Mouse (Mus musculus) forelimb bud, embryonic 11.5 days (tissue): ENCODE data around the gene Cog5.
A peak's percentile ranks its signal among the peaks of the same experiment; 100 is the strongest.
"Not testable (repeated sequence)": the region's sequence is repeated elsewhere in the genome, so short reads cannot be mapped to it uniquely, and the experiment has no call there.

Experiments used
- DNase-seq: peaks from one replicate; pipeline ENCODE4 v3.0.0-alpha.2; 2012; ENCODE audit warnings: low read depth, low spot score

Cog5 gene

GRCm38 (mm10) chr12:31654197-31654964 lies at the start of gene Cog5, which contains the start of gene Dus4l:
TSS of gene Cog5 (plus strand) at chr12:31654869.
TSS of gene Dus4l (minus strand) at chr12:31654826.
- peak; percentile 90 for DNase-seq

DNA sequence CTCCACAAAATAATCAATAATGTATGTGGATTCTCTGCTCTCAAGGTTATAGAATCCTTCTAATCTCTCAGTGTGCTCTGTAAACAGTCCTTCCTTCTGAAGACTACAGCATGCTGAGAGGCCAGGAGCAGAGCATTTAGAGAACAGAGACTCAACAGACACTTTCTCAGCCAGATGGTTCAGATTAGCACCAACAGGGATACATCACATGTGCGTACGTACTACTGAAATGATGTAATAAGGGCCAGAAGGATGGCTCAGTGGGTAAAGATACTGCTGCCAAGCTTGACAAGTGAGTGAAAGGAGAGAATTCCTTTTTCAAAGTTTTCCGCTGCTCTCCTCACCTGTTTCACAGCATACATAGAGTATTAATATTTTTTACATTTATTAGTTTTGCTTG lies 49.8 kb upstream of the Cog5 start:
- no peak for DNase-seq

- no peak for DNase-seq
Measured at GRCm38 (mm10) chr12:31608138-31608537, 46.5 kb upstream of the Cog5 start.

GRCm38 (mm10) chr12:31613353-31613752 lies 41.3 kb upstream of the Cog5 start:
- no peak for DNase-seq

DNA sequence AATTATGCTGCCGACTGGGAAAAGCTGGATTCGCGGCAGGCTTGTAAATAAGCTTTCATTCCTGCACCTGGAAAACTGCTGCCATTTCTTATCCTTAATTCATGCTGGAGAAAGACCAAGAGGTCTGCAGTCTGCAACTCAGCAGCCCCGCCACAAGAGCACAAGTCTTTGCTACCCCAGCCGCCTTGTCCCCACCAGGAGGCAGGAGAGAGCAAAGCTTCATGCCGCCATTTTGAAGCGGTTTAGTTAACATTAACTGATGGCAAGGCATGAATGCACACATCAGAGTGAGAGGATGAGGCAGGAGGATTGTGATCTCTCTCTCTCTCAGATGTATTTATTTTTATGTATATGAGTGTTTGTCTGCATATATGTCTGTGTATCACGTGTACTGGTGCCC lies 34.6 kb upstream of the Cog5 start:
- DNase-seq: no peak

DNA sequence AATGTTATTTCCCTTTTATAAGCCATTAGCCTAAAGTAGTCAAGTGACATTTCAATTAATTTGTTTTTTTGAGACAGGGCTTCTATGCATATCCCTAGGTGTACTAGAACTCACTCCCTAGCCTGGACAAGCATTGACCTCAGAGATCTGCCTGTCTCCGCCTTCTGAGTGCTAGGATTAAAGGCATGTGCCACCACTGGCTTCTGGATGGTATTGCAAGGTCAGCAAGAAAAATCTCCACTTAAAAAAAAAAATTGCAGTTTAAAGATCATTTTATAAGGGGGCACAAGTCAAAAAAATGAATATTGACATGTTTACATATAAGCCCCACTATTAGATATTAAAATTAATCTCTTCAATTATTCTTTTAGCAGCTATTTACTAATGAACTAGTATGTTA lies 29.7 kb upstream of the Cog5 start:
- no peak for DNase-seq

DNA sequence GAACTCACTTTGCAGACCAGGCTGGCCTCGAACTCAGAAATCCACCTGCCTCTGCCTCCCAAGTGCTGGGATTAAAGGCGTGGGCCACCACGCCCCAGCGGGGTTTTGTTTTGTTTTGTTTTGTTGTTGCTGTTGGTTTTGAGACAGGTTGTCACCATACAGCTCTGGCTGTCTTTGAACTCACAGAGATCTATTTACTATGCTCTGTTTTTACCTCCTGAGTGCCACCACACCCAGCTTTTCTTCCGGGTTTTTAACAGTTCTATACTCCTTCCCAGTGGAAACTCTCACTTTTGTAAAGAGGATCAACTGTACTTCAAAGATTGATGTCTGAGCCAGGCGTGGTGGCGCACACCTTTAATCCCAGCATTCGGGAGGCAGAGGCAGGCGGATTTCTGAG lies 26.3 kb upstream of the Cog5 start:
- not testable (repeated sequence) for DNase-seq

DNA sequence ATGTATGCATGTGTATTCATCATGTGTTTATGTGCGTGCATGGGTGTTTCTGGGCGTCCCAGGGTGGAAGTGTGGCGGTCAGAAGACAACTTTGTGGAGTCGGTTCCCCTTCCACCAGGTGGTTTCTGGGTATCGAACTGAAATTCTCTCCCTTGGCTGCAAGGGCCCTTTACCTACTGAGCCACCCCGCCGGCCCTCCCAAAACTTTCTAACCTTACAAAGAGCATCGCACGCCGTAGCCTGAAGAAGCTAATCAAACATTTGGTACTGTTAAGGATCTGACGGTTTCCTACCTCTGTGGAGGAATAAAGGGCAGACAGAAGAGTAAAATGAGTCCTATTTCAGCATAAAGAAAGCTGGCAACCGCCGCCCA lies 20.7 kb upstream of the Cog5 start:
- DNase-seq: peak; percentile 43

DNA sequence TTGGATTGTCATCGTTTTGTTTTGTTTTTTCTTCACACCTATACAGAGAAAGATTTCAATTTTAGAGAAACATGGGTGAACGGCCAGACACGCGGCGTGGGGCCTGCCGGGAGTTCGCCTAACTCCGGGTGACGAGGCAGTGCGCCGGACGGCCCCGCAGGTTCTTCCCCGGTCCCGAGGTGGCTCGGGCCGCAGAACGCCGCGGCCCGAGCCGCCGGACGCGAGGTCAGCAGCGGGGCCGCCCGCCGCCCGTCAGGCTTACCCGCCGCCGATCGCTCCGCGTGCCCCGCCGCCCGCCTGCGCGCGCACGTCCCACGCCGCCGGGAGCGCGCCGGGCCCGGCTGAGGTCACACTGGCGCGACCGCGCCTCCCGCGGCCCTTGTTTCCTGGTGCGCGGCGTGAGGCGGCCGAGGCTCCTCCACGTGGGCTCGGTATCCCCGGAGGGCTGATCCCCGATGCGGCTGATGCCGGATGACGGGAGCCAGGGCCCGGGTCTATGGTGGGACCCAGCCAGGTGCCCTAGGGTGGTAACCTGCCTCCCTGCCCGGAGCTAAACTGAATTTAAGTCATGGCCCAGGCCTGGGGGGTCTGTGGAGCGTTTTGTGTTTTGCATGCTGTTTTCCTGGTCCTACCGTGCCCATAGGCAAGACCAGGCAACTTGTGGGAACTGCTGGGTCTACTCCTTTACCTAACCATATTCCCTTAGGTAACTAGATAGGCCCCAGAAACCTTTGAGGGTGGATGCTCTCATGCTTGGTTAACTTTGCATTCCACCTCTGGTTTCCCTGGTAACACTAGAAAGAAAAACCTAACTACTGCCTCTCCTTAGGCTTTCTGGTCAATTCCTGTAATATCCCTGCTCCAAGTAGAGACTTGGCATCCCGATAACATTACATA lies 20.1 kb upstream of the Cog5 start, which contains the start of gene Bcap29:
Gene Bcap29 (minus strand): TSS at position 316 of the 897 bp plus-strand sequence.
- peak; percentile 64 for DNase-seq

DNA sequence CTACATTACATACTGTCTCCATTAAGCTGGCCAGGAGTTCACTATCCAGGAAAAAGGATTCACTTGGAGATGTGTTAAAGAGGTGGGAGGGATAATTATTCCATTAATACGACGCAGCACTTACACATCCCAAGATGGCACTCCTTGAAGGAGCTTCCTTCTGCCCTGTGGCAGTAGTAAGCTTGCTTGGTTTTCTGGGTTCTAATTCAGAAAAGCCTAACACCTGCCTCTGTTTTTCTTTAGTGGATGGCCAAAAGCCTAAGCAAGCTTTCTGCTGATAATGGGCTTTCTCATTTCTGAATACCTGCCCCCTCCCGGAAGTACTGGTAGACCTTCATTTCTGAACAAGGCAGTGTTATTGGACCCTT lies 19.4 kb upstream of the Cog5 start:
- DNase-seq: no peak

GRCm38 (mm10) chr12:31653611-31654010 lies 1.1 kb upstream of the Cog5 start:
- DNase-seq: no peak

GRCm38 (mm10) chr12:31654965-31655477 lies 352 bp downstream of the Cog5 start:
- no peak for DNase-seq

GRCm38 (mm10) chr12:31656841-31657240 lies 2.2 kb downstream of the Cog5 start:
- DNase-seq: no peak

- no peak for DNase-seq
Measured at GRCm38 (mm10) chr12:31665999-31666398, 11.3 kb downstream of the Cog5 start.

GRCm38 (mm10) chr12:31667187-31667586 lies 12.5 kb downstream of the Cog5 start:
- no peak for DNase-seq

- DNase-seq: no peak
Measured at GRCm38 (mm10) chr12:31686679-31687078, 32.0 kb downstream of the Cog5 start.

DNA sequence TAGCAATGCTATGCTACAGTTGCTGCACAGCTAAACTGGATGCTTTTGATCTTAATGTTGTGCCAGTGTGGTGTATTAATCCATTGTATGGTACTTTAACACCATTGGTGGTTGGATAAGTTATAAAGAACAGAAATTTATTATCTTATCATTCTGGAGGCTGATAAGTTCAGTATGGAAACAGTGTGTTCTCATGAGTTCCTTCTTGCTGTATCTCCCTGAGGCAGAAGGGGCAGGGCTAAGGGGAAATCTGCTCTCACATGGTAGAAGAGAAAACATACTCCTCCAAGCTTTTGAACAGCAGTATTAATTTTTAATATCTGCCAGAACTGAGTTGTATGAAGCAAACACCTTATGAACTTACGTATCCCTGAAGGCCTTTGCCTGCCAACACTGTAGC lies 38.6 kb downstream of the Cog5 start:
- DNase-seq: no peak

DNA sequence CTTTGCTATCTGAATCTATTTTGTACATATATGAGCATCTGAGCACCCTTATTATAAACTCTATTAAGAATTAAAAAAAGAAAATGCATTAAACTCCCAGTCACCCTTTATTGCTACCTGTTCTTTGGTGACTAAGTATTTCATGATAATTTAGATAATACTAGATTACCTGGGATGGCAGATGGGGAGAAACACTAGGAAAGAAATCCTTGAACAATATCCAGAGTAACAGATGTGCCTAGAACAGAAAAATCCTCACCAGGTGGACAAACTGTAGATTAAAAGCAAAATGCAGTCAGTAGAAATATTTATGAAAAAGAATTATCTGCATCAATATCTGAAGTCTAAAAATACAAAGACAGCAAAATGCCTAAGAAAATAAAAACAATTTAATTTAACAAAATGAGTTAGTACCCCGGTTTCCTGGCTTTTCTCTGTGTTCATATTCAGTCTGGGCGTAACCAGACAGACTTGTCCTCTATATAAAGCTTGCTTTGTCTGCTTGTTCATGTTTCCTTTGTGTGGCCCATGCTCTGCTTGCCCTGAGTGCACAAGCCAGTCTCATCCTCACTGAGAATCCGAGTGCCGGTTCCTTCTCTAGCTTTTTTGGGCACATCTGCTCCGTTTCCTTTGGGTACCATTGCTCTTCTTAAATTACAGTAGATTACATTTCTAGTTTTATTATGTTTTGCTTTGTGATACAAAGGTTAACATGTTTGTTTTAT lies 46.1 kb downstream of the Cog5 start:
- DNase-seq: no peak

DNA sequence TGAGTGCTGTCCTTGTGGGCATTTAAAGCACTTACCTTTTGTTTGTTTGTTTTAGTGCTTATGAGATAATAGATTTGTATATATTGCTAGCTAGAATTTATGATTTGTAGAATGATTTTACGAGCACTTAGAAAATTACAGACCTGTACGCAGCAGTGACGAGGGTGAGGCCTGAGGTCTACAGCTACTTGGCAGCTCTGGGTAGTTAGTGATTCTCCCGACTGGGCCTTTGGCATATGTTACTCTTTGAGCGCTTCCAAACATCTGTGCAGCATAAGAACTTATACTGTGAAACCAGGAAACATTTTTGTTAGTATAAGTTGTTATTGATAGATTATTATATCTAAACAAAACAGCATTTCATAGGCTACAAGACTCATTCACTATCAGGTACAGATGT lies 46.7 kb downstream of the Cog5 start:
- DNase-seq: no peak

DNA sequence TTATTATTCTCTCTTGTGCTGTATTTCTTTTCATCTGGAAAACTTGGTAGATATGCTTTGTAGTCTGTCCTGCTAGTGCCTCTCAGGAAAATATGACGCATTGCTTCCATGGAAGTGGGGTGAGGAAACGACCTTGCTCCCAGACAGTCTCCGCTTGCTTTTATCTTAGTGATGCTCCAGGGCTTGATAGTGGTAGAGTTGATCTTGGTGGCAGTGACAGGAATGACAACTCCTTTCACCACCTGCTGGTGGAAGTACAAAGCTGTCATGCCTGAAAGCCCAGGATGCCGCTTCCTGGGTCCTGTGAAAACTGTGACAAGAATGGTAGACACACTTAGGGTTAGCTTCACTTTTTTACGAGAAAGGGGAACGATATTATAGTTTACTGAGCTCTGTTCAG lies 49.2 kb downstream of the Cog5 start:
- DNase-seq: no peak

DNA sequence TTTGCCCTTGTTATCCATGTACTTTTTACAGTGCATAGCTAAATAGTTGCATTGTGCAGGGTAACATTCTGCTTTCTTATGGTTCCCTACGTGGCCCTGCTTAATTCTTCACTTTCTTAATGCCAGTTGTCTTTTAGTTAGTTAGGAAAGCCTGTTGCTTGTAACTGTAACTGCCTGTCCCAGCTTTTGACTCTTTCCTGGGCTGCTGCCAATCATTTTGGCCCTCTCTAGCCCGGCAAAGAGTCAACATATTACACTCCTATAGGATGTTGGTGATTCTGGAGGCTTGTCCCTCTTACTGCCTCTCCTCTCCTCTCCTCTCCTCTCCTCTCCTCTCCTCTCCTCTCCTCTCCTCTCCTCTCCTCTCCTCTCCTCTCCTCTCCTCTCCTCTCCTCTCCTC lies 51.5 kb downstream of the Cog5 start:
- no peak for DNase-seq

DNA sequence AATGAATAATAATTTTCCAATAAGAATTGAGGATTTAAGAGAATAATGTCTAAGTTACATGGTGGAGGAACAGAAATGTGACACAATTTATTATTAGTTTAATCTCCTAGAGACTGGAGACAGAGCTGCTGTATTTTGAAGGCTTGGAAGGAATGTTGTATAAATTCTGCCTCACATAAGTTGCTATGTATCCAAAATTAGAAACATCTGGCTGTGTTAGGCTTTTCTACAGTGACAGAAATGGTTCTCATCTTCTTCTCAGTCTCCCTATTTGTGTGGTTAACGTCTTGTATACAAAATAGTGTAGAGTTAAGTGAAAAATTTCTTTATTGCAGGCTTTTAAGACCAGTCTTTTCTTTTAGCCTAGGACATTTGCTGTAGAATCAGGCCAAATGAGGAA lies 52.9 kb downstream of the Cog5 start:
- DNase-seq: no peak
